In the genomic region with DNA sequence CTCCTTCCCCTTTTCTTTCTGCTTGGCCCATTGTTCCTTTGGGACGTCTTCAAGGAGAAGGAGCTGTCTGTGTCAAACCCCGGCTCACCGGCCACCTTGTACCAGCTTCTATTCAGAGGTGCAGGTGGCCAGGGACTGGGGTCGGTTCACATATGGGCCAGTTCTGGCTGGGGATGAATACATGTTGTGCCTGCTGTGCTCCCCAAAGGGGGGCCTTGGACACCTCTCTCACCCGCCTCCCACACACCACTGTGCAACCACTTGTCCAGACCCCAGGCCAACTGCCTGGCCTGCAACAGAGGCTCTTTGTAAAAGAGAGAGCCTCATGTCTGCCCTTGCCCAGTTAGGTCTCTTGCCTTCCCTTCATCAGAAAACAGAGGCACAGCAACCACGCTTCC, we compare ENCODE assay signal across 13 mouse cellular contexts.
DNase-seq lines count a peak whose midpoint lies in the region; ATAC-seq and TF ChIP-seq lines count a peak whose summit lies in the region.
"Had no signal": no experiment of that assay in that cellular context is flagged by ENCODE, and none has a peak within 500 bp of the region (broad histone marks: within the 10 kb centered on the region; RNA-seq: fewer than 3 reads in every experiment).

No protein-coding gene starts in this region.

- no peak for TF ChIP-seq CTCF in hindbrain, postnatal 0 days (IDR thresholded peaks at IDR 0.05; ENCODE audit: low read depth)

- no peaks in the 10 kb centered on the region for H3K9me3 ChIP-seq in hindbrain, postnatal 0 days (ENCODE audit: low read length)
- H3K9me3 ChIP-seq in hindbrain, embryonic 12.5 days (replicated peaks): no peaks in the 10 kb centered on the region
- no peaks in the 10 kb centered on the region for H3K9me3 ChIP-seq in neural tube, embryonic 15.5 days (replicated peaks)
- H3K9me3 ChIP-seq: forebrain, embryonic 13.5 days; liver, embryonic 13.5 days; neural tube, embryonic 13.5 days had no signal

- peak; percentile 45; the same call in 1 of the 2 replicates for ATAC-seq in hindbrain, postnatal 0 days
- ATAC-seq in hindbrain, embryonic 12.5 days (ENCODE audit: low FRiP score): no peak
- ATAC-seq in neural tube, embryonic 15.5 days (ENCODE audit: low FRiP score): no peak
- no peak for ATAC-seq in frontal cortex, adult (ENCODE audit: low TSS enrichment)
- ATAC-seq: activated CD4-positive, CD25-positive, alpha-beta regulatory T cell, adult 4 months; forebrain, embryonic 13.5 days had no signal

- WGBS in hindbrain, postnatal 0 days: 57% methylated on average over 6 of the region's 6 CpGs
- whole genome bisulfite sequencing in hindbrain, embryonic 12.5 days: 70% methylated on average over 6 of the region's 6 CpGs
- WGBS in neural tube, embryonic 15.5 days: 72% methylated on average over 6 of the region's 6 CpGs

- DNase-seq in cerebellum, postnatal 10 days: peak; percentile 25 to 45
- no peak for DNase-seq in cerebellum, postnatal 36 days
- no peak for DNase-seq in hindbrain, postnatal 0 days (ENCODE audit: low spot score)
- DNase-seq in neural tube, embryonic 10.5 days (ENCODE audit: extremely low spot score, low spot score): peak; percentile 28
- no peak for DNase-seq in thymus, adult 18-20 months
- DNase-seq: liver, embryonic 13.5 days had no signal

- H3K4me3 ChIP-seq in hindbrain, postnatal 0 days (ENCODE audit: low read length): no peak overlapping the region
- H3K4me3 ChIP-seq in hindbrain, embryonic 12.5 days: no peak overlapping the region
- no peak overlapping the region for H3K4me3 ChIP-seq in neural tube, embryonic 15.5 days (replicated peaks)
- H3K4me3 ChIP-seq: forebrain, embryonic 13.5 days; liver, embryonic 13.5 days; neural tube, embryonic 13.5 days had no signal

- no peak overlapping the region for H3K4me2 ChIP-seq in hindbrain, postnatal 0 days (ENCODE audit: low read depth, low read length)
- H3K4me2 ChIP-seq in hindbrain, embryonic 12.5 days (replicated peaks): no peak overlapping the region
- no peak overlapping the region for H3K4me2 ChIP-seq in neural tube, embryonic 15.5 days
- H3K4me2 ChIP-seq: forebrain, embryonic 13.5 days; liver, embryonic 13.5 days; midbrain, embryonic 11.5 days; neural tube, embryonic 13.5 days had no signal

- H3K4me1 ChIP-seq in hindbrain, postnatal 0 days (ENCODE audit: insufficient read depth, low read length): no peaks in the 10 kb centered on the region
- H3K4me1 ChIP-seq in hindbrain, embryonic 12.5 days: peaks cover 18% of the 10 kb centered on the region
- H3K4me1 ChIP-seq in neural tube, embryonic 15.5 days: peaks cover 16% of the 10 kb centered on the region
- H3K4me1 ChIP-seq: forebrain, embryonic 13.5 days; liver, embryonic 13.5 days had no signal

- H3K27ac ChIP-seq in hindbrain, postnatal 0 days: peak overlapping the region; percentile 9; the same call in 1 of the 2 replicates
- H3K27ac ChIP-seq in hindbrain, embryonic 12.5 days: no peak overlapping the region
- no peak overlapping the region for H3K27ac ChIP-seq in neural tube, embryonic 15.5 days (replicated peaks)
- H3K27ac ChIP-seq: forebrain, embryonic 13.5 days; liver, embryonic 13.5 days; neural tube, embryonic 13.5 days had no signal

- H3K9ac ChIP-seq in hindbrain, postnatal 0 days (replicated peaks; ENCODE audit: low read length): no peak overlapping the region
- no peak overlapping the region for H3K9ac ChIP-seq in hindbrain, embryonic 12.5 days
- no peak overlapping the region for H3K9ac ChIP-seq in neural tube, embryonic 15.5 days (replicated peaks)
- H3K9ac ChIP-seq: forebrain, embryonic 13.5 days; liver, embryonic 13.5 days; neural tube, embryonic 13.5 days had no signal

- H3K36me3 ChIP-seq in hindbrain, postnatal 0 days (ENCODE audit: insufficient read depth, low read length): no peaks in the 10 kb centered on the region
- H3K36me3 ChIP-seq in hindbrain, embryonic 12.5 days: 0 out of 2 replicates have a peak, but pooled peaks cover 3% of the 10 kb centered on the region
- no peaks in the 10 kb centered on the region for H3K36me3 ChIP-seq in neural tube, embryonic 15.5 days
- H3K36me3 ChIP-seq: neural tube, embryonic 13.5 days had no signal

- no peaks in the 10 kb centered on the region for H3K27me3 ChIP-seq in hindbrain, postnatal 0 days (ENCODE audit: insufficient read depth, low read length)
- no peaks in the 10 kb centered on the region for H3K27me3 ChIP-seq in hindbrain, embryonic 12.5 days
- no peaks in the 10 kb centered on the region for H3K27me3 ChIP-seq in neural tube, embryonic 15.5 days (replicated peaks)
- H3K27me3 ChIP-seq: forebrain, embryonic 13.5 days; liver, embryonic 13.5 days; neural tube, embryonic 13.5 days had no signal

Comparison
In these comparisons a context has a peak if more than half of its experiments do, and no peak if none do; other contexts are left out.
1. DNase-seq: peak in cerebellum, postnatal 10 days (2 of 2) and neural tube, embryonic 10.5 days (single experiment); none in cerebellum, postnatal 36 days (0 of 2), hindbrain, postnatal 0 days (single experiment) and thymus, adult 18-20 months (0 of 2).